16 mouse cellular contexts compared by ENCODE assay signal in genomic region chr13:101844461-101845440, GRCm38 (mm10).
DNase-seq lines count a peak whose midpoint lies in the region; ATAC-seq and TF ChIP-seq lines count a peak whose summit lies in the region.
"Had no signal": no experiment of that assay in that cellular context is flagged by ENCODE, and none has a peak within 500 bp of the region (broad histone marks: within the 10 kb centered on the region; RNA-seq: fewer than 3 reads in every experiment).

No protein-coding gene starts in this region.

- no peak for TF ChIP-seq POLR2A in kidney, adult 2 months (IDR thresholded peaks at IDR 0.05; ENCODE audit: low read depth, low read length)

- H3K9ac ChIP-seq in kidney, embryonic 15.5 days, result no peak overlapping the region
- H3K9ac ChIP-seq in hindbrain, postnatal 0 days (replicated peaks; ENCODE audit: low read length), result no peak overlapping the region
- H3K9ac ChIP-seq: embryonic facial prominence, embryonic 13.5 days; liver, embryonic 14.5 days had no signal

- no peak for ATAC-seq in kidney, embryonic 15.5 days (replicated peaks; ENCODE audit: low FRiP score)
- ATAC-seq in hindbrain, postnatal 0 days, result no peak
- ATAC-seq: CD4-positive, CD25-positive, alpha-beta regulatory T cell, adult 4 months had no signal

- H3K4me3 ChIP-seq in kidney, adult 2 months (ENCODE audit: insufficient read depth, low read depth, low read length), result no peak overlapping the region
- no peak overlapping the region for H3K4me3 ChIP-seq in kidney, embryonic 15.5 days (replicated peaks)
- H3K4me3 ChIP-seq in hindbrain, postnatal 0 days (ENCODE audit: low read length), result no peak overlapping the region
- H3K4me3 ChIP-seq: embryonic facial prominence, embryonic 13.5 days; heart, adult 2 months had no signal

- H3K27me3 ChIP-seq in kidney, adult 2 months (replicated peaks; ENCODE audit: control insufficient read depth, insufficient read depth, low read length), result no peaks in the 10 kb centered on the region
- H3K27me3 ChIP-seq in kidney, embryonic 15.5 days, result no peaks in the 10 kb centered on the region
- no peaks in the 10 kb centered on the region for H3K27me3 ChIP-seq in hindbrain, postnatal 0 days (ENCODE audit: insufficient read depth, low read length)
- H3K27me3 ChIP-seq: embryonic facial prominence, embryonic 13.5 days had no signal

- H3K4me2 ChIP-seq in kidney, embryonic 15.5 days, result no peak overlapping the region
- no peak overlapping the region for H3K4me2 ChIP-seq in hindbrain, postnatal 0 days (ENCODE audit: low read depth, low read length)
- H3K4me2 ChIP-seq: embryonic facial prominence, embryonic 13.5 days had no signal

- 65% methylated on average over 7 of the region's 7 CpGs for WGBS in kidney, adult 2 months
- 58% methylated on average over 7 of the region's 7 CpGs for WGBS in kidney, embryonic 15.5 days
- 82% methylated on average over 7 of the region's 7 CpGs for WGBS in hindbrain, postnatal 0 days

- H3K9me3 ChIP-seq in kidney, embryonic 15.5 days (replicated peaks), result no peaks in the 10 kb centered on the region
- no peaks in the 10 kb centered on the region for H3K9me3 ChIP-seq in hindbrain, postnatal 0 days (ENCODE audit: low read length)
- H3K9me3 ChIP-seq: embryonic facial prominence, embryonic 13.5 days had no signal

- no peak for TF ChIP-seq CTCF in kidney, adult 2 months (conservative IDR thresholded peaks at IDR 0.05; ENCODE audit: insufficient read depth, insufficient read length, low read depth, low read length)
- no peak for TF ChIP-seq CTCF in hindbrain, postnatal 0 days (IDR thresholded peaks at IDR 0.05; ENCODE audit: low read depth)

- no peaks in the 10 kb centered on the region for H3K36me3 ChIP-seq in kidney, adult 2 months (ENCODE audit: control insufficient read depth, insufficient read depth, low read length)
- H3K36me3 ChIP-seq in kidney, embryonic 15.5 days, result no peaks in the 10 kb centered on the region
- H3K36me3 ChIP-seq in hindbrain, postnatal 0 days (ENCODE audit: insufficient read depth, low read length), result no peaks in the 10 kb centered on the region
- H3K36me3 ChIP-seq: embryonic facial prominence, embryonic 13.5 days had no signal

- no peaks in the 10 kb centered on the region; the same call in 1 of the 2 replicates for H3K4me1 ChIP-seq in kidney, adult 2 months (ENCODE audit: control insufficient read depth, insufficient read depth, low read length)
- H3K4me1 ChIP-seq in kidney, embryonic 15.5 days, result no peaks in the 10 kb centered on the region; the same call in 1 of the 2 replicates
- no peaks in the 10 kb centered on the region for H3K4me1 ChIP-seq in hindbrain, postnatal 0 days (ENCODE audit: insufficient read depth, low read length)
- H3K4me1 ChIP-seq: embryonic facial prominence, embryonic 13.5 days had no signal

- peak overlapping the region; percentile 35; the same call in 1 of the 2 replicates for H3K27ac ChIP-seq in kidney, adult 2 months (ENCODE audit: insufficient read depth, low read depth, low read length)
- H3K27ac ChIP-seq in kidney, embryonic 15.5 days, result no peak overlapping the region
- no peak overlapping the region for H3K27ac ChIP-seq in hindbrain, postnatal 0 days
- H3K27ac ChIP-seq: embryonic facial prominence, embryonic 13.5 days; heart, adult 2 months; liver, embryonic 14.5 days had no signal

- no peak for DNase-seq in kidney, adult 2 months
- DNase-seq in ovary, adult 18-20 months (ENCODE audit: low spot score), result peak; percentile 43
- DNase-seq in ovary, postnatal 14 days (ENCODE audit: low spot score), result no peak
- peak; percentile 32 for DNase-seq in adrenal gland, postnatal 10 days
- peak; percentile 21 for DNase-seq in yolk sac, embryonic 10.5 days (ENCODE audit: low spot score)
- no peak for DNase-seq in hindbrain, postnatal 0 days (ENCODE audit: low spot score)
- DNase-seq: cerebellum, postnatal 36 days; heart, adult 2 months; heart, postnatal 10 days; kidney, postnatal 10 days; right cerebral cortex, postnatal 14 days; thymus, postnatal 14 days had no signal

Comparison
In these comparisons a context has a peak if more than half of its experiments do, and no peak if none do; other contexts are left out.
1. DNase-seq: peak in ovary, adult 18-20 months (single experiment), adrenal gland, postnatal 10 days (single experiment) and yolk sac, embryonic 10.5 days (single experiment); none in kidney, adult 2 months (single experiment), ovary, postnatal 14 days (single experiment) and hindbrain, postnatal 0 days (single experiment).